Mouse (Mus musculus): ENCODE data around the gene Cdk6.

DNA sequence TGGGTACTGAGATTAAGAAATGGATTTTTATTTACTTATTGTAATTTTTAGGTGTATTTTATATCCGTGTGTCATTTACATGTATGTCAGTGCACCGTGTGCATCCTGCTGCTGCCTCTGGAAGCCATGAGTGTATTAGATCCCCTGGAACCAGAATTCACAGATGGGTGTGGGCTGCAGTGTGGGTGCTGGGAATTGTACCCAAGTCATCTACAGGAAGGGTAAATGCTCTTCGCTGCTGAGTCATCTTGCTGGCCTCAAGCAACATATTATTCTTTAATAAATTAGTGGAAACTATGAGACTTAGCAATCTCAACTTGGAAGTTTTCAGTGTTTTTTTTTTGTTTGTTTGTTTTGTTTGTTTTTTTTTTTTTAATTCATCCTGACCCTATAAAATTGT is 11.0 kb downstream of the Cdk6 start:
- TF ChIP-seq CTCF (IDR thresholded peaks at IDR 0.05; ENCODE audit: insufficient read depth, low read depth, low read length) (no peak), POLR2A (IDR thresholded peaks at IDR 0.05; ENCODE audit: insufficient read depth, low read depth, low read length) (no peak)

All from olfactory bulb, adult 2 months (tissue).